Mouse (Mus musculus) forebrain, postnatal 0 days (tissue): ENCODE results near the gene Rpap1. TPM values are rescaled to one million over a fixed set of nuclear protein-coding genes. Genes with fewer than 3 reads are reported as not detected.

ENCODE experiments used
- ATAC-seq: fragments of 200-750 bp; cut with Nextera tagmentation; 2 replicates; pipeline ENCODE4 v1.8.0; 2017; ENCODE audit warnings: mild to moderate bottlenecking, moderate library complexity
- DNase-seq: peaks from one replicate; pipeline ENCODE4 v3.0.0-alpha.2; 2015
- H3K27ac ChIP-seq: fragments of 300-500 bp; sonication (generic); 2 replicates; pipeline ENCODE4 v1.5.1; 2014; ENCODE audit warnings: low read depth, mild to moderate bottlenecking, antibody characterized with exemption, low read length, moderate library complexity, mixed read lengths
- H3K27me3 ChIP-seq: fragments of 300-500 bp; sonication (generic); 2 replicates; pipeline ENCODE4 v1.6.1; 2014; ENCODE audit warnings: mild to moderate bottlenecking, low read length, mixed read lengths; ENCODE audit not compliant: insufficient read depth
- H3K36me3 ChIP-seq: fragments of 300-500 bp; sonication (generic); 2 replicates; pipeline ENCODE4 v1.6.1; 2014; ENCODE audit warnings: mild to moderate bottlenecking, moderate library complexity; ENCODE audit not compliant: insufficient read depth
- H3K4me1 ChIP-seq: fragments of 300-500 bp; sonication (generic); 2 replicates; pipeline ENCODE4 v1.6.1; 2014; ENCODE audit warnings: antibody characterized with exemption; ENCODE audit not compliant: insufficient read depth
- H3K4me2 ChIP-seq: fragments of 300-500 bp; sonication (generic); 2 replicates; pipeline ENCODE4 v1.6.1; 2014; ENCODE audit warnings: low read depth, mild to moderate bottlenecking, moderate library complexity
- H3K4me3 ChIP-seq: fragments of 300-500 bp; sonication (generic); 2 replicates; pipeline ENCODE4 v1.5.1; 2014; ENCODE audit warnings: low read depth, low read length, mixed read lengths
- H3K9ac ChIP-seq: fragments of 300-500 bp; sonication (generic); 2 replicates; pipeline ENCODE4 v1.6.1; 2014; ENCODE audit warnings: mild to moderate bottlenecking
- H3K9me3 ChIP-seq: fragments of 300-500 bp; sonication (generic); 2 replicates; pipeline ENCODE4 v1.6.1; 2016; ENCODE audit warnings: low read length
- CTCF ChIP-seq: sonication (generic); IDR thresholded peaks from 2 replicates; pipeline ENCODE4 v1.5.1; 2016; ENCODE audit warnings: antibody characterized with exemption, control low read depth, low read depth
- WGBS: fragments of 180-500 bp; shearing (Covaris S2); extraction: QIAGEN DNeasy Blood & Tissue Kit; methylation state at CpG from one replicate; pipeline ENCODE4 v1.1.7; 2014; 5-methylcytosine and 5-hydroxymethylcytosine counted together
- polyA plus RNA-seq: library from polyadenylated mRNA; unstranded; fragments of >200 nt; fragmentation: Nextera tagmentation; extraction: Ambion mirVana; gene quantifications from 2 replicates; pipeline ENCODE4 v1.2.1, GENCODE M21; 2015
- total RNA-seq: library from RNA; depleted of rRNA; stranded (reverse); fragments of >200 nt; gene quantifications from 2 replicates; pipeline ENCODE4 v1.2.3, GENCODE M21; 2014; rRNA removed

The Rpap1 gene
- total RNA-seq (18.9 and 20.4 TPM in 2 replicates), polyA plus RNA-seq (8.0 and 9.9 TPM in 2 replicates)

- peak within 1 kb of the TSS; percentile 79 for H3K27ac ChIP-seq
- peak within 1 kb of the TSS; percentile 54 for H3K4me3 ChIP-seq
- peak within 1 kb of the TSS; percentile 70 for H3K4me2 ChIP-seq
- TF ChIP-seq CTCF = no peak
- no peaks in the 10 kb centered on the region for H3K27me3 ChIP-seq
- DNase-seq = peak; percentile 92
- WGBS = 2% methylated on average over 44 of the region's 44 CpGs
- peaks cover 4% of the 10 kb centered on the region for H3K4me1 ChIP-seq
- peaks cover 9% of the 10 kb centered on the region for H3K36me3 ChIP-seq
- no peaks in the 10 kb centered on the region for H3K9me3 ChIP-seq
- peak within 1 kb of the TSS; percentile 58 for H3K9ac ChIP-seq
- ATAC-seq = peak; percentile 99
Measured at GRCm38 (mm10) chr2:119787206-119787883, at the start of gene Rpap1. TSS of gene Rpap1 (minus strand) at chr2:119787537.

- Histone ChIP-seq H3K4me3 (no peak overlapping the region), H3K4me2 (no peak overlapping the region), H3K9me3 (no peaks in the 10 kb centered on the region), H3K27ac (no peak overlapping the region), H3K27me3 (no peaks in the 10 kb centered on the region), H3K4me1 (no peaks in the 10 kb centered on the region), H3K9ac (no peak overlapping the region), H3K36me3 (no peaks in the 10 kb centered on the region)
- ATAC-seq (no peak), DNase-seq (no peak)
- WGBS = 93% methylated on average over 4 of the region's 4 CpGs
- TF ChIP-seq CTCF = no peak
Measured at GRCm38 (mm10) chr2:119834231-119834630, 46.9 kb upstream of the Rpap1 start.

GRCm38 (mm10) chr2:119830579-119830978 lies 43.2 kb upstream of the Rpap1 start:
- Histone ChIP-seq H3K4me3 (no peak overlapping the region), H3K9ac (no peak overlapping the region), H3K27me3 (no peaks in the 10 kb centered on the region), H3K4me1 (no peaks in the 10 kb centered on the region), H3K36me3 (no peaks in the 10 kb centered on the region), H3K4me2 (no peak overlapping the region), H3K9me3 (no peaks in the 10 kb centered on the region), H3K27ac (no peak overlapping the region)
- 74% methylated on average over 2 of the region's 2 CpGs for WGBS
- ATAC-seq (no peak), DNase-seq (no peak)
- TF ChIP-seq CTCF = 0 out of 2 replicates have a peak, but pooled peaks have one; percentile 2

- TF ChIP-seq CTCF = no peak
- 70% methylated on average over 9 of the region's 9 CpGs for WGBS
- no peak for DNase-seq
- H3K4me3 ChIP-seq = no peak overlapping the region
- H3K27ac ChIP-seq = no peak overlapping the region
- no peaks in the 10 kb centered on the region for H3K9me3 ChIP-seq
- no peak overlapping the region for H3K9ac ChIP-seq
- no peaks in the 10 kb centered on the region for H3K27me3 ChIP-seq
- no peak overlapping the region for H3K4me2 ChIP-seq
- H3K36me3 ChIP-seq = peaks cover 5% of the 10 kb centered on the region; the same call in 1 of the 2 replicates
- no peaks in the 10 kb centered on the region for H3K4me1 ChIP-seq
- ATAC-seq = no peak
Measured at GRCm38 (mm10) chr2:119821136-119821535, 33.8 kb upstream of the Rpap1 start.

- Histone ChIP-seq H3K4me1 (0 out of 2 replicates have a peak, but pooled peaks cover 3% of the 10 kb centered on the region), H3K4me2 (no peak overlapping the region), H3K4me3 (no peak overlapping the region), H3K27ac (no peak overlapping the region), H3K36me3 (peaks cover 5% of the 10 kb centered on the region; the same call in 1 of the 2 replicates), H3K27me3 (no peaks in the 10 kb centered on the region), H3K9me3 (no peaks in the 10 kb centered on the region), H3K9ac (no peak overlapping the region)
- WGBS = 64% methylated on average over 9 of the region's 9 CpGs
- TF ChIP-seq CTCF = no peak
- ATAC-seq (no peak), DNase-seq (no peak)
Measured at GRCm38 (mm10) chr2:119818668-119819272, 31.4 kb upstream of the Rpap1 start.

- no peak overlapping the region; the same call in 1 of the 2 replicates for H3K27ac ChIP-seq
- DNase-seq (peak; percentile 69), ATAC-seq (peak; percentile 84)
- H3K9ac ChIP-seq = no peak overlapping the region
- no peak overlapping the region for H3K4me2 ChIP-seq
- H3K36me3 ChIP-seq = peaks cover 10% of the 10 kb centered on the region
- WGBS = 60% methylated on average over 5 of the region's 5 CpGs
- no peaks in the 10 kb centered on the region for H3K9me3 ChIP-seq
- H3K27me3 ChIP-seq = no peaks in the 10 kb centered on the region
- no peak overlapping the region for H3K4me3 ChIP-seq
- 0 out of 2 replicates have a peak, but pooled peaks cover 3% of the 10 kb centered on the region for H3K4me1 ChIP-seq
- TF ChIP-seq CTCF = no peak
Measured at GRCm38 (mm10) chr2:119817047-119817446, 29.7 kb upstream of the Rpap1 start.

GRCm38 (mm10) chr2:119816611-119817010 lies 29.3 kb upstream of the Rpap1 start:
- Histone ChIP-seq H3K27me3 (no peaks in the 10 kb centered on the region), H3K4me2 (no peak overlapping the region), H3K9ac (no peak overlapping the region), H3K4me1 (0 out of 2 replicates have a peak, but pooled peaks cover 3% of the 10 kb centered on the region), H3K4me3 (no peak overlapping the region), H3K36me3 (peaks cover 10% of the 10 kb centered on the region), H3K9me3 (no peaks in the 10 kb centered on the region), H3K27ac (no peak overlapping the region; the same call in 1 of the 2 replicates)
- TF ChIP-seq CTCF = no peak
- no peak for DNase-seq
- ATAC-seq = no peak
- 86% methylated on average over 13 of the region's 13 CpGs for WGBS
